Mouse (Mus musculus): ENCODE data around the gene Tgfbr3. TPM values are rescaled to one million over a fixed set of nuclear protein-coding genes. Genes with fewer than 3 reads are reported as not detected.

Gene Tgfbr3
- polyA plus RNA-seq, 1 experiment from 2014 or later, result 23.8 TPM

DNA sequence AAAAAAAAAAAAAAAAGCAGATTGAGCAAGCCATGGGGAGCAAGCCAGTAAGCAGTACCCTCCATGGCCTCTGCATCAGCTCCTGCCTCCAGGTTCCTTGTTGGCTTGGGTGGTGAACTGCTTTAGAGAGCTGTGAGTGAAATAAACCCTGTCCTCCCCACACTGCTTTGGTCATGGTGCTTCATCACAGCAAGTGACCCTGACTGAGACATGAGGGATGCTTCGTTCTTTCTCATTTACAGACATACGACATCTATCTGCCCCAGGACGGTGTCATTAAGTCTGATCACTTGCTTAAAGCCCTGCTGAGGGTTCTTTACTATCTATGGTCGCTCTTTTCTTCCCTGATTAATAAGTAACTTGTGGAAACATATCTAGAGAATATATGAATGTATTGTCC lies 113.2 kb downstream of the Tgfbr3 start:
- no peaks in the 10 kb centered on the region for H3K27me3 ChIP-seq (ENCODE audit: insufficient read depth, low read length)

GRCm38 (mm10) chr5:107174188-107174587 lies 115.2 kb downstream of the Tgfbr3 start:
- Histone ChIP-seq H3K4me1 (ENCODE audit: insufficient read depth) (peaks cover 13% of the 10 kb centered on the region), H3K27ac (ENCODE audit: low read depth) (no peak overlapping the region), H3K27me3 (ENCODE audit: insufficient read depth, low read length) (no peaks in the 10 kb centered on the region), H3K4me3 (ENCODE audit: low read depth, low read length) (no peak overlapping the region), H3K4me2 (no peak overlapping the region), H3K9ac (no peak overlapping the region), H3K36me3 (ENCODE audit: insufficient read depth) (no peaks in the 10 kb centered on the region), H3K9me3 (ENCODE audit: low read depth, low read length) (no peaks in the 10 kb centered on the region)
- ATAC-seq (ENCODE audit: insufficient read depth) (no peak), DNase-seq (peak; percentile 77)
- no peak for TF ChIP-seq CTCF (IDR thresholded peaks at IDR 0.05; ENCODE audit: low read depth)

More for the DNA sequence above, 113.2 kb downstream of the Tgfbr3 start:
- no peak overlapping the region for H3K4me2 ChIP-seq
- no peaks in the 10 kb centered on the region for H3K9me3 ChIP-seq (ENCODE audit: low read depth, low read length)
- no peak for TF ChIP-seq CTCF (IDR thresholded peaks at IDR 0.05; ENCODE audit: low read depth)
- no peak overlapping the region for H3K9ac ChIP-seq
- DNase-seq (no peak), ATAC-seq (ENCODE audit: insufficient read depth) (no peak)
- H3K27ac ChIP-seq (ENCODE audit: low read depth), result no peak overlapping the region
- H3K36me3 ChIP-seq (ENCODE audit: insufficient read depth), result no peaks in the 10 kb centered on the region
- peaks cover 16% of the 10 kb centered on the region for H3K4me1 ChIP-seq (ENCODE audit: insufficient read depth)
- H3K4me3 ChIP-seq (ENCODE audit: low read depth, low read length), result no peak overlapping the region
- WGBS, result 78% methylated on average over 4 of the region's 4 CpGs

DNA sequence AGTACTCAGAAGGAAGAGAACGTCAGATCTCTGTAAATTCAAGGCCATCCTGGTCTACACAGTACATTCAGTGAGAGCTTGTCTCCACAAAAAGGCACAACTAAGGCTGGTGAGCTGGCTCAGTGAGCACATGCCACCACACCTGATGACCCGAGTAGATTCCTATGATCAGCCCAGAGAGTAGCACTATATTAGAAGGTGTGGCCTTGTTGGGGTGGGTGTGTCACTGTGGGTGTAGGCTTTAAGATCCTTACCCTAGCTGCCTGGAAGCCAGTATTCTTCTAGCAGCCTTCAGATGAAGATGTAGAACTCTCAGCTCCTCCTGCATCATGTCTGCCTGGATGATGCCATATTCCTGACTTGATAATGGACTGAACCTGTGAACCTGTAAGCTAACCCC lies 115.9 kb downstream of the Tgfbr3 start:
- Histone ChIP-seq H3K36me3 (ENCODE audit: insufficient read depth) (no peaks in the 10 kb centered on the region), H3K9me3 (ENCODE audit: low read depth, low read length) (no peaks in the 10 kb centered on the region), H3K4me1 (ENCODE audit: insufficient read depth) (peaks cover 13% of the 10 kb centered on the region), H3K9ac (no peak overlapping the region), H3K4me2 (no peak overlapping the region), H3K27me3 (ENCODE audit: insufficient read depth, low read length) (no peaks in the 10 kb centered on the region), H3K27ac (ENCODE audit: low read depth) (no peak overlapping the region), H3K4me3 (ENCODE audit: low read depth, low read length) (no peak overlapping the region)
- no peak for DNase-seq
- 77% methylated on average over 2 of the region's 2 CpGs for WGBS
- ATAC-seq (ENCODE audit: insufficient read depth), result no peak
- no peak for TF ChIP-seq CTCF (IDR thresholded peaks at IDR 0.05; ENCODE audit: low read depth)

- ATAC-seq (ENCODE audit: insufficient read depth), result no peak
- H3K27me3 ChIP-seq (ENCODE audit: insufficient read depth, low read length), result no peaks in the 10 kb centered on the region
- H3K4me3 ChIP-seq (ENCODE audit: low read depth, low read length), result no peak overlapping the region
- H3K9me3 ChIP-seq (ENCODE audit: low read depth, low read length), result no peaks in the 10 kb centered on the region
- no peak for TF ChIP-seq CTCF (IDR thresholded peaks at IDR 0.05; ENCODE audit: low read depth)
- H3K9ac ChIP-seq, result no peak overlapping the region
- H3K4me1 ChIP-seq (ENCODE audit: insufficient read depth), result peaks cover 23% of the 10 kb centered on the region
- DNase-seq, result no peak
- no peaks in the 10 kb centered on the region for H3K36me3 ChIP-seq (ENCODE audit: insufficient read depth)
- WGBS, result 71% methylated on average over 7 of the region's 7 CpGs
- H3K4me2 ChIP-seq, result no peak overlapping the region
- H3K27ac ChIP-seq (ENCODE audit: low read depth), result no peak overlapping the region
These were observed 117.6 kb downstream of the Tgfbr3 start for GRCm38 (mm10) chr5:107171861-107172260.

- H3K36me3 ChIP-seq (ENCODE audit: insufficient read depth), result no peaks in the 10 kb centered on the region
- no peaks in the 10 kb centered on the region for H3K27me3 ChIP-seq (ENCODE audit: insufficient read depth, low read length)
- no peak overlapping the region for H3K4me3 ChIP-seq (ENCODE audit: low read depth, low read length)
- no peaks in the 10 kb centered on the region for H3K9me3 ChIP-seq (ENCODE audit: low read depth, low read length)
- H3K4me2 ChIP-seq, result no peak overlapping the region
- DNase-seq (no peak), ATAC-seq (ENCODE audit: insufficient read depth) (no peak)
- peaks cover 29% of the 10 kb centered on the region for H3K4me1 ChIP-seq (ENCODE audit: insufficient read depth)
- no peak overlapping the region for H3K27ac ChIP-seq (ENCODE audit: low read depth)
- no peak overlapping the region for H3K9ac ChIP-seq
- TF ChIP-seq CTCF (IDR thresholded peaks at IDR 0.05; ENCODE audit: low read depth), result no peak
- 73% methylated on average over 5 of the region's 5 CpGs for WGBS
These were observed 119.6 kb downstream of the Tgfbr3 start for GRCm38 (mm10) chr5:107169796-107170195.

DNA sequence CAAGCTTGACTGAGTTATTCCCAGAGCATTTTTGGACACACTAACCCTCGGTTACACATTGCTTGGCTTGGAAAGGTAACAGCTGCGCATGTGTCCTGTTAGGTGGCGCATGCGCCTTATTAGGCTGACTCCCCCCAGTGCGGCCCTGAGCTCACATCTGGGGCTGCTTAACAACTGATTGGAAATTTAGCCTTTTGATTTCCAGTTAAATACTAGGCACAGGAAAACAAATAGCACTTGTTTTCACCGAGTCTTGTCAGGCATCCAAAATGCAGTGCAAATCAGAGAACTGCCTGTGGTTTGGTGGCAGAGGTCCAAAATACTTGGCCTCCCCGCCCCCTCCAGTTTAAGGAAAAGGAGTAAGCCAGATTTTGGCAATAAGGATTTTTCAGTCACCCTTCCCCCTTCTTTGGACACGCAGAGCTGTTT lies 121.5 kb downstream of the Tgfbr3 start:
- 20% methylated on average over 8 of the region's 8 CpGs for WGBS
- no peak overlapping the region for H3K9ac ChIP-seq
- peak overlapping the region; percentile 49 for H3K4me2 ChIP-seq
- H3K27me3 ChIP-seq (ENCODE audit: insufficient read depth, low read length), result no peaks in the 10 kb centered on the region
- peak overlapping the region; percentile 86 for H3K27ac ChIP-seq (ENCODE audit: low read depth)
- peaks cover 29% of the 10 kb centered on the region for H3K4me1 ChIP-seq (ENCODE audit: insufficient read depth)
- ATAC-seq (ENCODE audit: insufficient read depth), result peak; percentile 85
- DNase-seq, result peak; percentile 98
- no peak for TF ChIP-seq CTCF (IDR thresholded peaks at IDR 0.05; ENCODE audit: low read depth)
- H3K9me3 ChIP-seq (ENCODE audit: low read depth, low read length), result no peaks in the 10 kb centered on the region
- no peaks in the 10 kb centered on the region for H3K36me3 ChIP-seq (ENCODE audit: insufficient read depth)
- no peak overlapping the region for H3K4me3 ChIP-seq (ENCODE audit: low read depth, low read length)

GRCm38 (mm10) chr5:107167373-107167772 lies 122.1 kb downstream of the Tgfbr3 start:
- H3K4me1 ChIP-seq (ENCODE audit: insufficient read depth), result peaks cover 29% of the 10 kb centered on the region

More at GRCm38 (mm10) chr5:107167373-107167772, 122.1 kb downstream of the Tgfbr3 start:
- peak overlapping the region; percentile 49 for H3K4me2 ChIP-seq
- 15% methylated on average over 12 of the region's 12 CpGs for WGBS
- peak; percentile 32 for DNase-seq
- H3K9me3 ChIP-seq (ENCODE audit: low read depth, low read length), result no peaks in the 10 kb centered on the region
- peak overlapping the region; percentile 86 for H3K27ac ChIP-seq (ENCODE audit: low read depth)
- H3K36me3 ChIP-seq (ENCODE audit: insufficient read depth), result no peaks in the 10 kb centered on the region
- no peaks in the 10 kb centered on the region for H3K27me3 ChIP-seq (ENCODE audit: insufficient read depth, low read length)
- TF ChIP-seq CTCF (IDR thresholded peaks at IDR 0.05; ENCODE audit: low read depth), result no peak
- no peak overlapping the region for H3K4me3 ChIP-seq (ENCODE audit: low read depth, low read length)
- H3K9ac ChIP-seq, result peak overlapping the region; percentile 14; the same call in 1 of the 2 replicates
- peak; percentile 32; the same call in 1 of the 2 replicates for ATAC-seq (ENCODE audit: insufficient read depth)

Measured in lung, embryonic 14.5 days (tissue).